9 mouse cellular contexts compared by ENCODE assay signal in genomic region chr11:117284721-117285605, GRCm38 (mm10).
DNase-seq lines count a peak whose midpoint lies in the region; ATAC-seq and TF ChIP-seq lines count a peak whose summit lies in the region.
"Had no signal": no experiment of that assay in that cellular context is flagged by ENCODE, and none has a peak within 500 bp of the region (broad histone marks: within the 10 kb centered on the region; RNA-seq: fewer than 3 reads in every experiment).

No protein-coding gene starts in this region.

- peak overlapping the region; percentile 33 for H3K27ac ChIP-seq in heart, embryonic 15.5 days
- H3K27ac ChIP-seq in hindbrain, embryonic 15.5 days (replicated peaks) = peak overlapping the region; percentile 48
- no peak overlapping the region for H3K27ac ChIP-seq in liver, embryonic 14.5 days
- H3K27ac ChIP-seq: macrophage had no signal

- H3K4me3 ChIP-seq in heart, embryonic 15.5 days = no peak overlapping the region
- H3K4me3 ChIP-seq in hindbrain, embryonic 15.5 days = no peak overlapping the region
- H3K4me3 ChIP-seq in liver, embryonic 14.5 days (ENCODE audit: insufficient read depth in 1 of 2, low read depth in 2 of 2, low read length in 2 of 2) = no peak overlapping the region

- no peak for TF ChIP-seq CTCF in liver, embryonic 14.5 days (IDR thresholded peaks at IDR 0.05; ENCODE audit: low read depth)

- no peak overlapping the region for H3K4me2 ChIP-seq in heart, embryonic 15.5 days
- no peak overlapping the region for H3K4me2 ChIP-seq in hindbrain, embryonic 15.5 days
- no peak overlapping the region for H3K4me2 ChIP-seq in liver, embryonic 14.5 days (ENCODE audit: low read depth)

- H3K9me3 ChIP-seq in heart, embryonic 15.5 days (replicated peaks) = no peaks in the 10 kb centered on the region
- H3K9me3 ChIP-seq in hindbrain, embryonic 15.5 days = no peaks in the 10 kb centered on the region
- H3K9me3 ChIP-seq in liver, embryonic 14.5 days (ENCODE audit: control insufficient read depth, low read length) = no peaks in the 10 kb centered on the region

- H3K36me3 ChIP-seq in heart, embryonic 15.5 days = no peaks in the 10 kb centered on the region
- no peaks in the 10 kb centered on the region for H3K36me3 ChIP-seq in hindbrain, embryonic 15.5 days
- H3K36me3 ChIP-seq in liver, embryonic 14.5 days (replicated peaks; ENCODE audit: control insufficient read depth, insufficient read depth, low read depth) = no peaks in the 10 kb centered on the region

- peaks cover 39% of the 10 kb centered on the region for H3K4me1 ChIP-seq in heart, embryonic 15.5 days (replicated peaks)
- H3K4me1 ChIP-seq in hindbrain, embryonic 15.5 days (replicated peaks) = peaks cover 33% of the 10 kb centered on the region
- H3K4me1 ChIP-seq in liver, embryonic 14.5 days (replicated peaks; ENCODE audit: control insufficient read depth in 2 of 2, insufficient read depth in 2 of 2, low read length in 1 of 2) = peaks cover 0 to 13% of the 10 kb centered on the region in 2 experiments; a peak in 2 of 4 replicates

- DNase-seq in heart, postnatal 25 days (ENCODE audit: low spot score) = no peak
- peak; percentile 66 for DNase-seq in embryo, embryonic 10.5 days (ENCODE audit: low spot score)
- DNase-seq in liver, embryonic 14.5 days (ENCODE audit: low read depth in 3 of 3, low spot score in 3 of 3) = no peak
- no peak for DNase-seq in frontal cortex, postnatal 36 days (ENCODE audit: low spot score in 2 of 2)
- no peak for DNase-seq in right cerebral cortex, adult 18-20 months

- ATAC-seq in heart, embryonic 15.5 days (replicated peaks; ENCODE audit: insufficient number of reproducible peaks, insufficient read depth, low FRiP score, low read depth) = peak; percentile 7; the same call in 1 of the 2 replicates
- peak; percentile 36; the same call in 1 of the 2 replicates for ATAC-seq in hindbrain, embryonic 15.5 days (ENCODE audit: low FRiP score, low read depth)
- peak; percentile 31; the same call in 1 of the 2 replicates for ATAC-seq in liver, embryonic 14.5 days (ENCODE audit: insufficient read depth)
- ATAC-seq in granulocyte monocyte progenitor cell, adult 5-6 weeks (replicated peaks; ENCODE audit: poor library complexity, severe bottlenecking) = no peak

- H3K9ac ChIP-seq in heart, embryonic 15.5 days = no peak overlapping the region
- no peak overlapping the region for H3K9ac ChIP-seq in hindbrain, embryonic 15.5 days
- H3K9ac ChIP-seq in liver, embryonic 14.5 days (replicated peaks) = no peak overlapping the region

- intact Hi-C loops in heart, postnatal 25 days (cut with DNase I) = no loop called here

- 55% methylated on average over 19 of the region's 19 CpGs for WGBS in heart, embryonic 15.5 days
- 38% methylated on average over 19 of the region's 19 CpGs for WGBS in hindbrain, embryonic 15.5 days
- 60% methylated on average over 19 of the region's 19 CpGs for WGBS in liver, embryonic 14.5 days (ENCODE audit: insufficient replicate concordance)

- no peak for TF ChIP-seq EP300 in liver, embryonic 14.5 days (IDR thresholded peaks at IDR 0.05; ENCODE audit: low read depth)

- no peaks in the 10 kb centered on the region for H3K27me3 ChIP-seq in heart, embryonic 15.5 days
- no peaks in the 10 kb centered on the region for H3K27me3 ChIP-seq in hindbrain, embryonic 15.5 days
- no peaks in the 10 kb centered on the region for H3K27me3 ChIP-seq in liver, embryonic 14.5 days (ENCODE audit: control insufficient read depth, insufficient read depth, low read length)
